Mouse (Mus musculus): Measurements from ENCODE around the gene Prkn. TPM values are rescaled to one million over a fixed set of nuclear protein-coding genes. Genes with fewer than 3 reads are reported as not detected.

Prkn gene
- total RNA-seq, 1 experiment = 1.7 TPM

DNA sequence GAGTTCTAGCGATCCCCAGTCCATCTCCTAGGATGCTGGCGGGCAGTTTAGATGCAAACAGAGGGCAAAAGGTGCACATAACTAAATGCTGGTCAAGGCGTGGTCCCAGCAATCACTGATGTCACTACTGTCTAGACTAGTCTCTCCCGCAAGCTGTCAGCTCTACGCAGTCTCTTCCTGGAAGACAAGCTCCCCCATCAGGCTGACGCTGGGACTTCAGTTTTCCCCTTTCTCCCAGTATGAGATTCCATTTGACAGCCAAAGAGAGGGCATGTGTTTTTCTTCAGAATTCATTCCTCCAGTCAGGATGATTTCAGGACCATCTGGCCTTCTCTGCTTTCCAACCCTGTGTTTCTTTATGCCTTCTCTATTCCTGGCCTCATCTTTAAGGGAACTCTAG, 1062.8 kb downstream of the Prkn start:
- no peak for DNase-seq (ENCODE audit: low read depth, low spot score)
- no peak overlapping the region for H3K9ac ChIP-seq (ENCODE audit: insufficient read depth, low read depth, low read length, poor library complexity, severe bottlenecking)
- no peaks in the 10 kb centered on the region for H3K9me3 ChIP-seq (ENCODE audit: control insufficient read depth, insufficient read depth, low read depth, low read length)
- in situ Hi-C loops (cut with MboI; ENCODE audit: low sequenced_read_pairs in 2 of 2, unreplicated experiment in 2 of 2) = no loop called here
- no peaks in the 10 kb centered on the region for H3K36me3 ChIP-seq (ENCODE audit: control insufficient read depth, insufficient read depth, low read length, poor library complexity, severe bottlenecking)
- no peak overlapping the region for H3K4me3 ChIP-seq (ENCODE audit: insufficient read depth in 1 of 2, low read depth in 1 of 2, low read length in 2 of 2, poor library complexity in 1 of 2, severe bottlenecking in 1 of 2)
- no peak for TF ChIP-seq ZNF384 (IDR thresholded peaks at IDR 0.05; ENCODE audit: low read depth, low read length)
- TF ChIP-seq MAFK (IDR thresholded peaks at IDR 0.05; ENCODE audit: insufficient read depth, low read depth, low read length) = no peak
- TF ChIP-seq ZC3H11A (IDR thresholded peaks at IDR 0.05; ENCODE audit: borderline replicate concordance, low read depth, low read length) = peak; percentile 17; the same call in 1 of the 2 replicates
- TF ChIP-seq HCFC1 (IDR thresholded peaks at IDR 0.05; ENCODE audit: borderline replicate concordance, insufficient read depth, low read length) = no peak
- no peak for TF ChIP-seq CHD2 (IDR thresholded peaks at IDR 0.05; ENCODE audit: low read depth, low read length)
- H3K27ac ChIP-seq (ENCODE audit: insufficient read depth, low read depth, low read length, poor library complexity, severe bottlenecking) = no peak overlapping the region
- H3K4me1 ChIP-seq (ENCODE audit: control insufficient read depth in 2 of 2, insufficient read depth in 2 of 2, low read length in 2 of 2, poor library complexity in 1 of 2) = no peaks in the 10 kb centered on the region

DNA sequence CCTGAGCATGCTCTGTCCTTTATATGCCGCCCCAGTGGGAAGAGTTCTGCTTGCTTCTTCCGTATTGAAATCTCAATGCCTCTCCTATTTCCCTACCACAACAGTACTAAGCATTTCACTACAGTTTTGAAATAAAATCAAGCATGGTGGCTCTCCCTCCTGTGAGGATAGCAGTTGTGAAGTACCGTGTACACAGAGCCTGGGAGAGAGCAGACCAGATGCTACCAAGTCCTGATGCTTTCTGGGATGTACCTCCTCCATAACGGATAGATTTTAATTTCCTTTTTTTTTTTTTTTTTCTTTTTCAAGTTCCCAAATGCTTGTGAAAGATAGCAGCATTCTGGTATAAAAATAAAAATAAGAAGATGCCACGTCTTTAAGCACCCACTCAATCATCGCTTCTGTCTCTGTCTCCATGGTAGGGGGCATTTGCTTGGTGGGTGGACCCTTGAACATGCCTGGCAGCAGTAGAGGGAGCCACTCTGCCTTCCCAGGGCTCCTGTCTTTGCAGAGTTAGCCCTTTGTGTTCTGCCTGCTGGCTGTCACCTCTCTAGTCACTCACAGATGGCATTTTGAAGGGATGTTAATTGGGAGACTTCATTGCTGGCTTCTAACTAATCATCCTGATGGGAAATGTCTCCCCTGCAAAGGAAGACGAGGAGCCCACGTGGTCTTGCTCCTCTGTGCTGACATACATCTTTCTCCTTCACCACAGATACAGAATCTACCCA, 1070.6 kb downstream of the Prkn start:
- in situ Hi-C loops (cut with MboI; ENCODE audit: low sequenced_read_pairs in 2 of 2, unreplicated experiment in 2 of 2) = no loop called here
- no peak for TF ChIP-seq ZC3H11A (IDR thresholded peaks at IDR 0.05; ENCODE audit: borderline replicate concordance, low read depth, low read length)
- no peak for TF ChIP-seq MAFK (IDR thresholded peaks at IDR 0.05; ENCODE audit: insufficient read depth, low read depth, low read length)
- no peak for TF ChIP-seq CHD2 (IDR thresholded peaks at IDR 0.05; ENCODE audit: low read depth, low read length)
- no peak for TF ChIP-seq HCFC1 (IDR thresholded peaks at IDR 0.05; ENCODE audit: borderline replicate concordance, insufficient read depth, low read length)
- TF ChIP-seq ZNF384 (IDR thresholded peaks at IDR 0.05; ENCODE audit: low read depth, low read length) = no peak

DNA sequence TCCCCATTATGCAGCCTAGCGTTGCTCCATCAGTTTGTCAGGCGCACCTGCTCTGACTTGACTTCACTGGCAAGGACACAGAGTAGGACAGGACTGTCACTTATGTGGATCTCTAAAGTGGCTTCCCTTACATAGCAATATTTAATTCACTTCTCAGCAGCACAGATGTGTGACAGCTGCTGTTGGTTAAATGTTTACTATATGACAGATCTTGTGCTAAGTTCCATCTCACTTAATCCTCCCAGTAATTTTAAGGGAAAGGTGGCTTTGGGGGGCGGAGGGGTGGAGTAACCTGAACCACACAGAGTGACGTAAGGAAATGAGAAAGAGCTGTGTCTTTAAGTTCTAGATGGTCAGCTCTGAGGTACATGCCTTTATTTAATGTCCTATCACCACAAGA, 1072.0 kb downstream of the Prkn start:
- no peak overlapping the region for H3K27ac ChIP-seq (ENCODE audit: insufficient read depth, low read depth, low read length, poor library complexity, severe bottlenecking)
- TF ChIP-seq ZNF384 (IDR thresholded peaks at IDR 0.05; ENCODE audit: low read depth, low read length) (no peak), HCFC1 (IDR thresholded peaks at IDR 0.05; ENCODE audit: borderline replicate concordance, insufficient read depth, low read length) (no peak), CHD2 (IDR thresholded peaks at IDR 0.05; ENCODE audit: low read depth, low read length) (no peak), MAFK (IDR thresholded peaks at IDR 0.05; ENCODE audit: insufficient read depth, low read depth, low read length) (no peak), ZC3H11A (IDR thresholded peaks at IDR 0.05; ENCODE audit: borderline replicate concordance, low read depth, low read length) (no peak)
- in situ Hi-C loops (cut with MboI; ENCODE audit: low sequenced_read_pairs in 2 of 2, unreplicated experiment in 2 of 2) = no loop called here

More for the DNA sequence above, 1070.6 kb downstream of the Prkn start:
- H3K4me1 ChIP-seq (ENCODE audit: control insufficient read depth in 2 of 2, insufficient read depth in 2 of 2, low read length in 2 of 2, poor library complexity in 1 of 2) = no peaks in the 10 kb centered on the region
- no peaks in the 10 kb centered on the region for H3K9me3 ChIP-seq (ENCODE audit: control insufficient read depth, insufficient read depth, low read depth, low read length)
- no peak overlapping the region for H3K27ac ChIP-seq (ENCODE audit: insufficient read depth, low read depth, low read length, poor library complexity, severe bottlenecking)
- H3K4me3 ChIP-seq (ENCODE audit: insufficient read depth in 1 of 2, low read depth in 1 of 2, low read length in 2 of 2, poor library complexity in 1 of 2, severe bottlenecking in 1 of 2) = no peak overlapping the region
- DNase-seq (ENCODE audit: low read depth, low spot score) = no peak
- H3K36me3 ChIP-seq (ENCODE audit: control insufficient read depth, insufficient read depth, low read length, poor library complexity, severe bottlenecking) = no peaks in the 10 kb centered on the region
- no peak overlapping the region for H3K9ac ChIP-seq (ENCODE audit: insufficient read depth, low read depth, low read length, poor library complexity, severe bottlenecking)

DNA sequence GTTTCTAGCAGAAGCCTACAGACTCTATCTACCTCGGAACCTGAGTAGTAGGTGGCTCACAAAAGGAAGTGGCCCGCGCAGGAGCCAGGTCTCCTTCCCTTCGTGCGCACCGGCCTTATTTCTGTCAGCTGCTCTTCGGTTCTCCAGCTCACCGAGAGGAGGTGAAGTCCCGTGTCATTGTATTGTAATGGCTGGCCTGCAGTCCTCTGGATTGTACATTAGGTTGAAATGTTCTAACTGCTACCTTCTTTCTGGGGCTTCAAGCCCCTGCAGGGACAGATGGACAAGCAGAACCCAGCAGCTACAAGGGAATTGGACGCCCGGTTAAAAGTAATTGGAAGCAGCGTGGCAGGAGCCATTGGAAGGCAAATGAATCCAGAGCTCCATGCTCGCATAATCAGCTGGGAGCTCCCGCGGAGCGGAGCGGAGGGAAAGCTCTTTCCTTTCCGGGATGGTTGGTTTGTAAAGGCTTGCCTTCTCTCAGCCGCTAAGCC, 1072.7 kb downstream of the Prkn start:
- DNase-seq (ENCODE audit: low read depth, low spot score) = no peak
- TF ChIP-seq ZC3H11A (IDR thresholded peaks at IDR 0.05; ENCODE audit: borderline replicate concordance, low read depth, low read length) (no peak), ZNF384 (IDR thresholded peaks at IDR 0.05; ENCODE audit: low read depth, low read length) (no peak)
- in situ Hi-C loops (cut with MboI; ENCODE audit: low sequenced_read_pairs in 2 of 2, unreplicated experiment in 2 of 2) = no loop called here
- H3K4me1 ChIP-seq (ENCODE audit: control insufficient read depth in 2 of 2, insufficient read depth in 2 of 2, low read length in 2 of 2, poor library complexity in 1 of 2) = no peaks in the 10 kb centered on the region
- no peak overlapping the region for H3K4me3 ChIP-seq (ENCODE audit: insufficient read depth in 1 of 2, low read depth in 1 of 2, low read length in 2 of 2, poor library complexity in 1 of 2, severe bottlenecking in 1 of 2)
- H3K9me3 ChIP-seq (ENCODE audit: control insufficient read depth, insufficient read depth, low read depth, low read length) = no peaks in the 10 kb centered on the region
- no peak overlapping the region for H3K27ac ChIP-seq (ENCODE audit: insufficient read depth, low read depth, low read length, poor library complexity, severe bottlenecking)
- no peaks in the 10 kb centered on the region for H3K36me3 ChIP-seq (ENCODE audit: control insufficient read depth, insufficient read depth, low read length, poor library complexity, severe bottlenecking)
- H3K9ac ChIP-seq (ENCODE audit: insufficient read depth, low read depth, low read length, poor library complexity, severe bottlenecking) = no peak overlapping the region

More for the DNA sequence above, 1072.0 kb downstream of the Prkn start:
- H3K4me3 ChIP-seq (ENCODE audit: insufficient read depth in 1 of 2, low read depth in 1 of 2, low read length in 2 of 2, poor library complexity in 1 of 2, severe bottlenecking in 1 of 2) = no peak overlapping the region
- no peaks in the 10 kb centered on the region for H3K4me1 ChIP-seq (ENCODE audit: control insufficient read depth in 2 of 2, insufficient read depth in 2 of 2, low read length in 2 of 2, poor library complexity in 1 of 2)
- H3K9me3 ChIP-seq (ENCODE audit: control insufficient read depth, insufficient read depth, low read depth, low read length) = no peaks in the 10 kb centered on the region
- H3K9ac ChIP-seq (ENCODE audit: insufficient read depth, low read depth, low read length, poor library complexity, severe bottlenecking) = no peak overlapping the region
- no peaks in the 10 kb centered on the region for H3K36me3 ChIP-seq (ENCODE audit: control insufficient read depth, insufficient read depth, low read length, poor library complexity, severe bottlenecking)
- DNase-seq (ENCODE audit: low read depth, low spot score) = no peak
